Mouse (Mus musculus): Measurements from ENCODE around the gene Actl11.

Gene Actl11

DNA sequence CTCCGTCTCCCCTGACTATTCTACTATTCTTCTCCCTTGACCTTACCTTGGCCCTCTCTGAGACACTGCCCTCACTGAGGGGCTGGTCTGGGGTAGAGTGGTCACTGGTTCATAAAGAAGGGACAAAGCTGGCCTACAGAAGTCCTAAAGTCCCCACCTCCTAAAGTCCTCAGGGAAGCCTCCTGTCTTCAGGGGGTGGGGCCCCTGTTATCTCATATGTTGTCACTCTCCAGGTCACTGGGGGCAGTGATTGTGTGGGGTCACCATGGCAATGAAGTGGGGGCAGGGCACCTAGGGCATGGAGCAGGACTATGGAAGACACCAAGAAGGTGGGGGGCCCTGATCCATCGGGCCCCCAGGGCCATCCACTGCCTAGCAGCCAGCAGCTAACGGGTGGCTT is at the start of gene Actl11:
TSS of gene Actl11 (plus strand) at position 301 of the 400 bp plus-strand sequence.
- no peak for DNase-seq

DNA sequence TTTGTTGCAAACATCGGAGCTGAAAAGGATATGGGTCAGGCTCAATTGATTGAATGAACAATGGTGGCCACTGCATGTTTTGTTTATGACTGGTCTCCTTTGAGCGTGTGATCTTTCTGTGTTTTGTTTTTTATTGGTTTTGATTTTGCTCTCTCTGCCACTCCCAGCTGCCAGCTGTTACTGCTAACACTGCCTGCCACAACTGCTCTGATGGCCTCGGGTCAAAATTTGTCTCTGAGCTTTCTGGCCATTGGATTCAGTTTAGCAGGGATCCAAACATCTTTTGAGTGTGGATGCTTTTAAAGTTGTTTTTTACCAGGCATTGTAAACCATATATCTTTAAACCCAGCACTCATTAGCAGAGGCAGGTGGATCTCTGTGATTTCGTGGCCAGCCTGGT is 47.9 kb upstream of the Actl11 start:
- no peak for DNase-seq

DNA sequence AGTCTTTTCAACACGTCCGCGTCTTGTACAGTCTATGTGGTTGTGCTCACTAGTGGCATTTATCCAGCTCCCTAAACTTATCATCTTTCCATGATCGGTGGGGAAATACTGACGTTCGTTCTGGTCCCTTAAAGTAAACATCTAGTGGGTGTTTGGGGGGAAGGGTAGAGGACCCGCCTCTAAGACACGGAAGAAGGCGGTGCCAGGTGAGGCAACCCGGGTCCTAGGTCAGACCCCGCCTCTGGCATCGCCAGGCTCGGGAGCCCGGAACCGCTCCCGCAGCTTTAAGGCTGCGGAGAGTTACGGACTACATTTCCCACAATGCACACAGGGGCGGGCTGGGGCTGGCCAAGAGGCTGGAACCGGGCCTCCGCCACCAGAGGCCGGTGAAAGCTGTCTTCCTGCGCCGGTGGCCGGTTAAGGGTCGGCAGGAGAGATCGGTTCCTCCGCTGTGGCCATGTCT is 40.4 kb upstream of the Actl11 start, which contains the start of gene Mon1a:
TSS of gene Mon1a (plus strand) at position 348 of the 463 bp plus-strand sequence.
- peak; percentile 95 for DNase-seq

DNA sequence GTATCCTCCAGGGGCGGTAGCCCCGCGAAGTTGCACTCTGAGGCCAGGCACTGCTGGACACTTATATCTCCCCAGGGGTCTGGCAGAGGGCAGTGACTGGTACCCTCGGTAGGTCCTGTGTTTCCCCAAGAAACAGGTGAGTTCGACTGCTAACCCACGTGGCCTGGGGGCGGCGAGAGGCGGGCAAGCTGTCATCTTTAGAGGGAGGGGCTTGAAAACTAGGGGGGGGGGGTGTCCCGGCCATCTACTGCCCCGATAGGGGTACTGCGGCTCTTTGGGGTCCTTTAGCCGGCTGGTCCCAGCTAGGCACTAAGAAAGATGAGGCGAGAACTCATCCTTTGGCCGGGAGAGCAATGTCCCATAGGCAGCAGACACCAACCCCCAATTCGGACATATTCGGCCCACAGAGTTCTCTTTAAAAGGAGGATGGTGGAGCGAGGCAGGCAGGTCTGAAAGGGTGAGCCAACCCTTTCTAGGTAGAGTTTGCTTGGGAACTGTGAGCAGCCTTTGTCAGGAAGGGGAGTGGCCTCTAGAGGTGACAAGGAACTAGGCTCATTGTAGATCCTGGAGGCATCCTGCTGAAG is 39.9 kb upstream of the Actl11 start:
- peak; percentile 52 for DNase-seq

DNA sequence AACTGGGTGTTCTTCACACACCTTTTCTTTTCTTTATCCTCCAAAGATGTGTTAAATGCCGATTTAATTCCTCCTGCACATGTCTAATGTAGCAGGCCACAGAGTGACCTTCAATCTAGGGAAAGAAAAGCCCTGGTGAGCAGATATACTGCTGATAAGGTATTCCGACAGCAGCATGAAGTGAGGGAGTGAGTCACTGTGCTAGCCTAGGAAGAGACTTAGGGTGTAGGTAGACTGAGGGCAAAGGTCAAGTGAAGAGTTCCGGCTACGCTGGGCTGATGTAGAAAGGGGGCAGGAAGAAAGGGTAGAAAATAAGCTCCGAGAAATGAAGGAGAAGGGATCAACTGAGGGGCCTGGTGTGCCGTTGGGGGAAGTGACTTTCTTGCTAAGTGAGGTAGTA is 38.0 kb upstream of the Actl11 start:
- DNase-seq, result no peak

DNA sequence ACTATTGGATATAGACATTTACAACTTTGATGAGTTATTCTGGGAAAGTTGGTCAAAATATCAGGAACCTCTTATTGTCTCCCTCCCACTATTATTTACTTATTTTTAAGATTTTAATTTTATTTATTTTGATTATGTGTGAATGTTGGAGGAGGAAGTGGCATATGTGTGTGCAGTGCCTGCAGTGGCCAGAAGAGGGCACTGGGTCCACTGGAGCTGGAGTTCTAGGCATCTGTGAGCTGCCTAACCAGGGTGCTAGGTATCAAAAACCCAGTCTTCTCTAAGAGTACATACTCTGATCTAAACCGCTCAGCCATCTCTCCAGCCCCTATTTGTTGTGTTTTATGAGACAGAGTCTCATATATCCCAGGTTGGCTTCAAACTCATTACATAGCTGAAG is 37.2 kb upstream of the Actl11 start:
- DNase-seq, result no peak

DNA sequence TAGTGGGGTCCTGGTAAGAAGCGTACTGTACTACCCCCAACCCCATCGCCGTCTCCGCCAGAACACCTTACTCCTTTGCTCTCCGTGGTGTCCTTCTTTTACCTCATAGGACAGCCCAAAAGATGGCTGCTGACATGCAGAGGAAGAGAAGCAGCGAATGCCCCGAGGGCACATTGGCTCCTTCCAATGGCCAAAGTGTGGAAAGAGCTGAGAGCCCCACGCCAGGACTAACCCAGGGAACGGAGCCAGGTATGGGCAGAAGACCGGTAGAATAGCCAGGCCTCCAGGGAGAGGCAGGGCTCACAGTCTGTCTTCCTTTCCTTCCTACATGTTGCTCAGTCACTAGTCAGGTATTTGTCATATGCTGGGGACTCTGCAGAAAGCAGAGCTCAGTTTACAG is 29.7 kb upstream of the Actl11 start:
- DNase-seq, result no peak

DNA sequence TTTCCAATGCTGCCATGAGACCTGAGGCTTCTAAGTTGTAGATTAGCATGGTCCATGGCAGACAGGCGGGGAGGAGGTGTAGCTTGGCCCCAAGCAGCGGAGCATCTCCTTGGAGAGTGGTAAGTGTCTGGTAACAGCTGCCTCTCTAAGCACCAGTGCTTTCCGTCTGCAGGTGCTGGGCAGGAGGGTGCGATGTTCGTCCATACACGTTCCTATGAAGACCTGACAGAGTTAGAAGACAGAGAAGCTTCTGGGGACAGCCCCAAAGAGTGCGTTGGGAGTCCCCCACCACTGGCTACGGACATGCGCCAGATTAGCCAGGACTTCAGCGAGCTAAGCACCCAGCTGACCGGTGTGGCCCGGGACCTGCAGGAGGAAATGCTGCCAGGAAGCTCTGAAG is 28.4 kb upstream of the Actl11 start:
- DNase-seq, result no peak

DNA sequence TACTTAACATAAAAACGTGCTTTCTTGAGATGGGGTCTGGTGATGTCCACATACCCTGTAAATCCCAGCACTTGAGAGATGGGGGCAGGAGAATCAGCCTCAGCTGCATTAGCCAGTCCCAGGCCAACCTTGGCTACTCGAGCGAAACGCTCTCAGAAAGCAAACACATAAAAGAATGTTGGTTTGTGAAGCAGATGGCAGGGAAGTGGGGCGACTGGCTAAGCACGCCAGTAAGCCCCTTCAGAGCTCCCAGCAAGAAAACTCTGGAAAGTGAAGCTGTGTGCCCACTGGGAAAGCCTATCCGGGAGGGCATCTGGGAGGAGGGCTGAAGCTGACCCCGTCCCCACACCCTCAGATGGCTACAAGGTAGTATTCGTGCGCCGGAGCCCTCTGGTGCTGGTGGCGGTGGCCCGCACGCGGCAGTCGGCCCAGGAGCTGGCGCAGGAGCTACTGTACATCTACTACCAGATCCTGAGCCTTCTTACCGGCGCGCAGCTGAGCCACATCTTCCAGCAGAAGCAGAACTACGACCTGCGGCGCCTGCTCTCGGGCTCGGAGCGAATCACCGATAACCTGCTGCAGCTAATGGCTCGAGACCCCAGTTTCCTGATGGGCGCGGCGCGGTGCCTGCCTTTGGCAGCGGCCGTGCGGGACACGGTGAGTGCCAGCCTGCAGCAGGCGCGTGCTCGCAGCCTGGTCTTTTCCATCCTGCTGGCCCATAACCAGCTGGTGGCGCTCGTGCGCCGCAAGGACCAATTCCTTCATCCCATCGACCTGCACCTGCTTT is 27.2 kb upstream of the Actl11 start:
- peak; percentile 74 for DNase-seq

DNA sequence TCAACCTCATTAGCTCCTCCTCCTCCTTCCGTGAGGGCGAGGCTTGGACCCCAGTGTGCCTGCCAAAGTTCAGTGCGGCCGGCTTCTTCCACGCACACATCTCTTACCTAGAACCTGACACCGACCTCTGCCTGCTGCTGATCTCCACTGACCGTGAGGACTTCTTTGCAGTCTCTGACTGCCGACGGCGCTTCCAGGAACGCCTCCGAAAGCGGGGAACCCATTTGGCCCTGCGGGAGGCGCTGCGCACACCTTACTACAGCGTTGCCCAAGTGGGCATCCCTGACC is 26.7 kb upstream of the Actl11 start:
- DNase-seq, result no peak

DNA sequence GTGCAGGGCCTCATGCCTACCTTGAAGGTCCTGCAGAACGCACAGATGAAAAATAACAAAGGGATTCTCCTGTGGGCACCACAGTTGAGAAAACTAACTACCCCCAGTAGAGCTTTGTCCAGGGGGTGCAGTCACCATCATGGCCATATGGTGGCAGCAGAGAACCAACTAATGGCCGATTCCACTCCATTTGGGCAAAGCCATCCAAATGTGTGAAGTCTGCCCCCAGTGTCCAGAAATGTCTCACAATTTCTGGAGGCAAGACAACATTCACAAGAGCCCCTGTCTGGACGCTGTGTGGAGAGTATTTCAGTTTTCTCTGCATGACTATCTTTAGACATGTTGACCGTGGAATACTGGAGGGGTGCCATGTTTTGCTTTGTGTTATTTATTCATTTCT is 23.5 kb upstream of the Actl11 start:
- peak; percentile 92 for DNase-seq

DNA sequence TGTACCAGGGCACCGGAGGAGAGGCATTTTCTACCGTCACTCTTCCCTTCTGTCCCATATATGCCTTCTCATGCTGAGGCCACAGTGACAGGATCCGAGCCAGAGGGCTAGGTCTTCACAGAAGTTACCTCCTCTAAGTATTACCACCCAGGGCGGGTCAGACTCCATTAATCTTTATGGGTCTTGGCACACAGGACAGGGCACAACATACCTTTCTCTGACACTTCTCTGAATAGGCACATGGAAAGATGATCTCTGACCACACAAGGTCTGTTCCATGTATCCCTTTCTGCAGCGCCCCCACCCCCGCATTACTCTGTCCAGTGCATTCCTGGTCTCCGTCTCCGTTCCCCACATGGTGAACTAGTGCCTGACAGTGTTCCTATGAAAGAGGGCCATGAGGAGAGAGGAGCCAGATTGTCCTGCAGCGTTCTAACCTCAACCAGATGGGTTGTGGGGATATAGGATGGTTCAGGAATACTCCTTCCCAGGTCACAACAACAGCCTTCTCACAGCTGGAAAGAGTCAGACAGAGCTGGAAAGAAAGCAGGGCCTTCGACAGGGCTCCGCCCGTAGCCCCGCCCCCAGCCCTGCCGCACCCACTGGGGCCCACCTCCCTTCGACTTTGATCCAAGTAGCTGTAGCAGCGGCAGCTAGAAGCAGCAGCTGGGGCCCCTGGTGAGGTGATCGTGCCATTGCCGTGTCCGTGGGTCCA is 21.9 kb upstream of the Actl11 start, which contains the start of gene Mst1r:
TSS of gene Mst1r (plus strand) at position 622 of the 715 bp plus-strand sequence.
- peak; percentile 87 for DNase-seq

DNA sequence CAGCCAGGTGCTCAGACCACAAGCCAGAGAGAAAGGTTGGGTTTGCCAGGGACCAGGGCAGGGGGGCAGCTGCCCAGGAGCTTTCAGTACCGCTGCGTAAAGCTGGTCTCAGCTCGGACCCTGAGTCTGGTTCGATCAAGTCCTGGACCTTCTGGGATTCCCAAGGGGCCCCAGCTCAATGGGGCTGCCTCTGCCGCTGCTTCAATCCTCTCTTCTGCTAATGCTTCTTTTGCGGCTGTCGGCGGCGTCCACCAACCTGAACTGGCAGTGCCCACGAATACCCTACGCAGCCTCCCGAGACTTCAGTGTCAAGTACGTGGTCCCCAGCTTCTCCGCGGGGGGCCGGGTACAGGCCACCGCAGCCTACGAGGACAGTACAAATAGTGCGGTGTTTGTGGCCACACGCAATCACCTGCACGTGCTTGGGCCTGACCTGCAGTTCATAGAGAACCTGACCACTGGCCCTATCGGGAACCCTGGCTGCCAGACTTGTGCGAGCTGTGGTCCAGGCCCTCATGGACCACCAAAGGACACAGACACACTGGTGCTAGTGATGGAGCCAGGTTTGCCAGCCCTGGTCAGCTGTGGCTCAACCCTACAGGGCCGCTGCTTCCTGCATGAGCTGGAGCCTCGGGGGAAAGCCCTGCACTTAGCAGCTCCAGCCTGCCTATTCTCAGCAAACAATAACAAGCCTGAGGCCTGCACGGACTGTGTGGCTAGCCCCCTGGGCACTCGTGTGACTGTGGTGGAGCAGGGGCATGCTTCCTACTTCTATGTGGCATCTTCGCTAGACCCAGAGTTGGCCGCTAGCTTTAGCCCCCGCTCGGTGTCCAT is 21.1 kb upstream of the Actl11 start:
- no peak for DNase-seq

DNA sequence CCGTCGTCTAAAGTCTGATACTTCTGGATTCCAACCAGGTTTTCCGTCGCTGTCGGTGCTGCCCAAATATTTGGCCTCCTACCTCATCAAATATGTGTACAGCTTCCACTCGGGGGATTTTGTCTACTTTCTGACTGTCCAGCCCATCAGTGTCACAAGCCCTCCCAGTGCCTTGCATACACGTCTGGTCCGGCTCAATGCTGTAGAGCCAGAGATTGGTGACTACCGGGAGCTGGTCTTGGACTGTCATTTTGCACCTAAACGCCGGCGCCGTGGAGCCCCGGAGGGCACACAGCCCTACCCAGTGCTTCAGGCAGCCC is 20.5 kb upstream of the Actl11 start:
- no peak for DNase-seq

DNA sequence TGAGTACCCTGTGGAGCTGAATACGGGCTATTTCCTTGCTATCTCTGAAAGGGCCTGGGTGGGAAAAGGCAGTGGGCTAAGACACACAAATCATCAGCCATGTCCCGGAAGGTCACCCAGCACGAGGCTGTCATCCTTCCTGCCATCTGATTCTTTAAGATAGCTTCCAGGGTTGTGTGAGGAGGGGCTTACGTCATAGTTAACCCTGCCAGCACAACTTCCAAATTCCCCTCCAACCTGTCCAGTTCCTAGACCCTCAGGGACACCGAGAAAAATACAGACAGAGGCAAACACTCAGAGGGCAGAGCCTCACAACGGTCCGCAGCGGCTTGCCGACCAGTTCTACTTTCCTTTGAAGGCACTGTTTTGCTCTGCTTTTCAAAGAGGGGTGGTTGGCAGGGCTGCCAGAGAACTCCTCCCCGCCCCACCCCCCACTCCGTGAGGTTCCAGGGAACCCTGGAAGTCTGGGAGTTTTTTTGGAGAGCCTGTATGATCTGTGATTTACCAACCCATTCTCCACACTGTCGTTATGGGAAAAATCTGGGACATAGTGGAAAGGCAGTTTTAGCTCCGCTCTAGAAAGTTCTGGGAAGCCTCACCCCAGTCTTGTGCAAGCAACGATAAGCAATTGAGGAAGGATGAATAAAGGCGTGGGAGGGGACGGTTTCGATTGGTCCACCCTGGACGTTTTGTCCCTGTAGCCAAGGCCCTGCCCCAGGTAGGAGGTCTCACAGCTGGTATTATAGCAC is 19.7 kb upstream of the Actl11 start:
- no peak for DNase-seq

DNA sequence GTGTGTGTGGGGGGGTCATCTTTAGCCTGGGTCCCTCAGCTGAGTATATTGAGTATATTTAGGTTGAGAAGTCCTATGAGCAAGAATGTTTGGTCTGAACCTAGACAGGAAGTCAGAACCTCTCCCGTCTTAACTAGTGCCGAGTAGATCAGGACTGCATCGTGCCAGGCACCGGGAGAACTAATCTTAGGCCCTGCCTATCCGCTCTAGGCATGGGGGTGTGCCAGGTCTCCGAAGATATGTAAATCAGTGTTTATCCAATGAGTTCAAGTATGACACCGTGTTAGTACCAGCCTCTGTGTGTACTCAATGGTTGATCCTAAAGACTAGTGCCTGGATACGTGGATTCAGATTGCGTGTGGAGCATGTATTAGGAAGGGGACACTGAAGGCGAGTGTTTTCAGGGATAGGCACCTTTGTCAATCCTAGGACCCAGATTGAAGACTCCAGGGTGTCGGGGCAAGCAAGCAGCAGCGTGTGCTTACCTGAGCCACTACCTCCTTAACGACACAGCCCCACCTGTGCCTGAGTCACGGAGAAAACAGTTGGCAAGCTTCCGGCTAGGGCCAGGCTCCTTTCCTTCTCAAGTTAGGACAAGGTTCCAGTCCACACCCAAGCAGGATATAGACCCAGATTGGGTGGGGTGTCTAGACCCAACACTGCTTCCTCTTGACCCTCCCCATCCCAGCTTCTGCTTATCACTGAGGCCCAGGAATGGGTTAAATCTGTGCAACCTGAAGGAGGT is 18.1 kb upstream of the Actl11 start:
- DNase-seq, result no peak

DNA sequence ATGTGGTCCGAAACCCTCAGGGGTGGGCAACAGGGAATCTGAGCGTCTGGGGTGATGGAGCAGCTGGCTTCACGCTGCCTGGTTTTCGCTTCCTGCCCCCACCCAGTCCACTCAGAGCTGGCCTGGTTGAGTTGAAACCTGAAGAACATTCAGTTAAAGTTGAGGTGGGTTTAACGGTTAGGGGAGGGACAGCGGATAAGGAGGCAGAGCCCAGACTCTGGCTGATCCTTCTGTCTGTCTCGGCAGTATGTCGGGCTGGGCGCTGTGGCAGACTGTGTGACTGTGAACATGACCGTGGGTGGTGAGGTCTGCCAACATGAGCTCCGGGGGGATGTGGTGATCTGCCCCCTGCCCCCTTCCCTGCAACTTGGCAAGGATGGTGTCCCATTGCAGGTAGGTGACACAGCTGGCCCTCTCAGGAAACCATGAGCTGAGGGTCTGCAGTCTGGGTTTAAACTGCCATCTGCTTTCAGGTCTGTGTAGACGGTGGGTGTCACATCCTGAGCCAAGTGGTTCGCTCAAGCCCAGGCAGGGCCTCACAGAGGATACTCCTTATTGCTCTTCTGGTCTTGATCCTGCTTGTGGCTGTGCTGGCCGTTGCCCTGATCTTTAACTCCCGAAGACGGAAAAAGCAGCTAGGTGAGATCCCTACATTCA is 13.4 kb upstream of the Actl11 start:
- no peak for DNase-seq

DNA sequence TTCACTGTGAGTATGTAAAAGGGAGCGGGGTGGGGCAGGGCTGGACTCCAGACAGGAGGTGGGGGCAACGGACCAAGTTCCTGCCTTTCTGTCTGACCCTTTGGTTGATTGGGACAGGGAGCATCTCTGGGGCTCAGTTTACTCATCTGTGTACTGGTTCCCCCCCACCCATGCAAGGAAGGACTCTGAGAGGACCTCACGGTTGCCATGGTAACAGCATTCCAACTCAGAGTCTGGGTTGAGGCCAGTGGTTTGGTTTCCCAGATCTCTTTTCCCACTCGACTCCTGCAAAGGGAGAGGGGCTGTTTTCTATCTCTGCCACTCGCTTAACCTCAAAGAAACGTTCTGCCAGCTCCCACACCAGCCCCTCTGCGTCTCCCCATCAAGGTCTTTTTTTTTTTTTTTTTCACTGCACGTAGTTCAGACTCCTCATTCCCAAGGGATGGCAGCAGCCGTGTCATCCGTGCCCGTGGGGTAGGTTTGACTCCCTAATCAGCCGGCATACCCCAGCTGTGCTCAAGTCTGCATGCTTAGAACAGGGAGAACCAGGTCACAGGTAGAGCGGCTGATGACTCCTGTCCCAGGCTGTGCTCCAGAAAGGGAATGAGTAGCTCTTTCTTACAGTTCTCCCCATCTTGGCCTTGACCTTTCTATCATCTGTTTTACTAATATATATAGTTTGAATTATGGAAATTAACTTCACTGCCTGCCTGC is 10.2 kb upstream of the Actl11 start:
- DNase-seq, result no peak

DNA sequence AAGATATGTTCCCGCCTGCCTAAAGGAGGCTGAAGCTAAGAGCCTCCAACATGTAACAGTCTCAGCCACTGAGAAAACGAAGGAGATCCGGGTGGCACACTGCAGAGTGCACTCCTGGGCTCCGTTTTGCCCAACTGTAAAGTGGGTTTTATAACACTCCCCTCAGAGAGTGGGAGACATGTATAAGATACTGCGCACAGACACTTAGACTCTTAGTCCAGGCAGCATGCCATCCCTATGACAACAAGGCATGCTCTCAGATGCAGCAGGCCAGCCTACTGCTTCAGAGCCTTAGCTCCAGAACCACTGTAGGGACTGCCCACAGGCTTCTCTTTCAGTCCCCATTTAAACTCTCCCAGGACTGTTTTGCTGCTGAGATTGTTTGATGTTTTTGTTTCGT is 9.4 kb upstream of the Actl11 start:
- DNase-seq, result no peak

DNA sequence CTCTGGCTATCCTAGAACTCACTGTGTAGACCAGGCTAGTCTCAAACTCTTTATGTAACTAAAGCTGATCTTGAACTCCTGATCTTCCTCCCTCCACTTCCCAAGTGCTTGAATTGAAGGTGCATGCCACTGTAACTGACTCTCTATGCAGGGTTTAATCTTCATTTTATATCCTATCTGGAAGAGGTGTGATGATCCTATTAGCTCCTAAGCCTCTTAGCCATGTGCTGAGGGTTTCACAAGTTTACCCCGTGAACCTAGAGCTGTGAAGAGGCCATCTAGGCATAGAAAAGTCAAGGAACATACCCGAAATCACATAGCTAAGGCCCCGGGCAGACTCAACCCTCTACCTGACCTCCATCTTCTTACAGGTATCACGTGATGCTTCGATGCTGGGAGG is 8.8 kb upstream of the Actl11 start:
- DNase-seq, result no peak

DNA sequence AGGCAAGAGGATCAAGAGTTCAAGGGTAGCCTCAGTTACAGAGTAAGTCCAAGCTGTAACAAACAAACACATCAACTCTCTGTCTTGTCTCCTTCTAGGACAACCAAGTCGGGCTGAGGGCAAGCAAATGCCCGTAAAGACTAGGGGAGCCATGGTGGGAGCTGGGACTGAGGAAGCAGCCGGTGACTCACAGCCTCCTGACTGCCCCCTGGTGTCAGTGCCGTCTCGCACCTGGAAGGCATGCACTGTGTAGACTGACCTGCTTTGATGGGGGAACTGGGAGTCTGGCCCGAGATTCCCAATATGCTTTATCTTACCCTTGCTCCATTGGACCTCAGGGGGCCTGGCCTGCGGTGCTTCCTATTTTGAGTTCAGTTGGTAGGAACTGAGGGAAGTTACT is 5.2 kb upstream of the Actl11 start:
- DNase-seq, result peak; percentile 64
